Comparison of ENCODE assay signal across 19 mouse cellular contexts in genomic region chr19:45271986-45272385, GRCm38 (mm10). TPM values are rescaled to one million over a fixed set of nuclear protein-coding genes. Genes with fewer than 3 reads are reported as not detected.
"Had no signal": no experiment of that assay in that cellular context is flagged by ENCODE, and none has a peak within 500 bp of the region (broad histone marks: within the 10 kb centered on the region; RNA-seq: fewer than 3 reads in every experiment).

No protein-coding gene starts in this region.

- H3K27ac ChIP-seq: kidney, embryonic 15.5 days; left cerebral cortex, adult 2 months; limb, embryonic 15.5 days; liver, embryonic 13.5 days; midbrain, embryonic 15.5 days; neural tube, embryonic 13.5 days had no signal

- H3K9me3 ChIP-seq: kidney, embryonic 15.5 days; limb, embryonic 15.5 days; liver, embryonic 13.5 days; midbrain, embryonic 15.5 days; neural tube, embryonic 13.5 days had no signal

- H3K27me3 ChIP-seq: limb, embryonic 15.5 days; neural tube, embryonic 13.5 days had no signal

- H3K36me3 ChIP-seq: kidney, embryonic 15.5 days; limb, embryonic 15.5 days; liver, embryonic 13.5 days; midbrain, embryonic 15.5 days; neural tube, embryonic 13.5 days had no signal

- DNase-seq: kidney, adult 2 months; kidney, postnatal 14 days; liver, embryonic 13.5 days; liver, postnatal 0 days; right cerebral cortex, postnatal 14 days; thymus, adult 18-20 months; thymus, postnatal 14 days had no signal

- H3K9ac ChIP-seq: kidney, embryonic 15.5 days; limb, embryonic 15.5 days; liver, embryonic 13.5 days; liver, postnatal 0 days; midbrain, embryonic 15.5 days; neural tube, embryonic 13.5 days had no signal

- H3K4me3 ChIP-seq: kidney, embryonic 15.5 days; left cerebral cortex, adult 2 months; limb, embryonic 15.5 days; liver, embryonic 13.5 days; midbrain, embryonic 15.5 days; neural tube, embryonic 13.5 days had no signal

- H3K4me2 ChIP-seq: kidney, embryonic 15.5 days; limb, embryonic 15.5 days; liver, embryonic 13.5 days; midbrain, embryonic 11.5 days; midbrain, embryonic 15.5 days; neural tube, embryonic 13.5 days had no signal

- H3K4me1 ChIP-seq: liver, embryonic 13.5 days; midbrain, embryonic 15.5 days had no signal

- ATAC-seq: liver, postnatal 0 days; midbrain, embryonic 15.5 days had no signal

RNA-seq across cellular contexts. Expression of gene Lbx1, which starts 36.4 kb away (rescaled TPM):
- total RNA-seq: layer of hippocampus, adult 8-10 months; layer of hippocampus, postnatal 14 days; left cerebral cortex, adult 2 months; megakaryocyte progenitor cell, adult 5-6 weeks had no signal
- polyA plus RNA-seq: large intestine, adult 2 months; liver, embryonic 13.5 days; liver, postnatal 0 days; lung, embryonic 16.5 days; midbrain, embryonic 11.5 days; spleen, adult 2 months had no signal
